Mouse (Mus musculus) forebrain, embryonic 14.5 days (tissue): ENCODE results near the gene Slc9a2. TPM values are rescaled to one million over a fixed set of nuclear protein-coding genes. Genes with fewer than 3 reads are reported as not detected.

Source experiments
- ATAC-seq: fragments of 200-750 bp; cut with Nextera tagmentation; 2 replicates; pipeline ENCODE4 v1.8.0; 2017; ENCODE audit warnings: mild to moderate bottlenecking, moderate library complexity
- DNase-seq: peaks from one replicate; pipeline ENCODE4 v3.0.0-alpha.2; 2015; ENCODE audit warnings: low spot score
- H3K27ac ChIP-seq: fragments of 300-500 bp; sonication (generic); 2 replicates; pipeline ENCODE4 v1.5.1; 2014; ENCODE audit warnings: low read depth, mild to moderate bottlenecking, control low read depth, low read length, moderate library complexity
- H3K27me3 ChIP-seq: fragments of 300-500 bp; sonication (generic); replicated peaks from 2 replicates; pipeline ENCODE4 v1.6.1; 2014; ENCODE audit warnings: low read length, control low read depth, mixed read lengths; ENCODE audit not compliant: control insufficient read depth, insufficient read depth
- H3K36me3 ChIP-seq: fragments of 300-500 bp; sonication (generic); 2 replicates; pipeline ENCODE4 v1.6.1; 2014; ENCODE audit warnings: low read length, control low read depth; ENCODE audit not compliant: control insufficient read depth, insufficient read depth
- H3K4me1 ChIP-seq: fragments of 300-500 bp; sonication (generic); 2 replicates; pipeline ENCODE4 v1.6.1; 2014; ENCODE audit warnings: antibody characterized with exemption, low read length, control low read depth; ENCODE audit not compliant: control insufficient read depth, insufficient read depth
- H3K4me2 ChIP-seq: fragments of 300-500 bp; sonication (generic); 2 replicates; pipeline ENCODE4 v1.6.1; 2014; ENCODE audit warnings: mild to moderate bottlenecking, control low read depth, low read length
- H3K4me3 ChIP-seq: fragments of 300-500 bp; sonication (generic); 2 replicates; pipeline ENCODE4 v1.5.1; 2014; ENCODE audit warnings: low read depth, low read length, control low read depth
- H3K9ac ChIP-seq: fragments of 300-500 bp; sonication (generic); 2 replicates; pipeline ENCODE4 v1.6.1; 2014; ENCODE audit warnings: mild to moderate bottlenecking, low read length, control low read depth, moderate library complexity
- H3K9me3 ChIP-seq: fragments of 300-500 bp; sonication (generic); replicated peaks from 2 replicates; pipeline ENCODE4 v1.6.1; 2016; ENCODE audit warnings: low read length, control low read depth, mixed read lengths; ENCODE audit not compliant: control insufficient read depth
- WGBS: fragments of 180-500 bp; shearing (Covaris S2); extraction: QIAGEN DNeasy Blood & Tissue Kit; methylation state at CpG from one replicate; pipeline ENCODE4 v1.1.7; 2014; 5-methylcytosine and 5-hydroxymethylcytosine counted together
- polyA plus RNA-seq: library from polyadenylated mRNA; unstranded; fragments of >200 nt; fragmentation: Nextera tagmentation; extraction: Ambion mirVana; gene quantifications from 2 replicates; pipeline ENCODE4 v1.2.1, GENCODE M21; 2014

Slc9a2 gene
- polyA plus RNA-seq, 1 experiment from 2014 or later: 0.09 TPM

DNA sequence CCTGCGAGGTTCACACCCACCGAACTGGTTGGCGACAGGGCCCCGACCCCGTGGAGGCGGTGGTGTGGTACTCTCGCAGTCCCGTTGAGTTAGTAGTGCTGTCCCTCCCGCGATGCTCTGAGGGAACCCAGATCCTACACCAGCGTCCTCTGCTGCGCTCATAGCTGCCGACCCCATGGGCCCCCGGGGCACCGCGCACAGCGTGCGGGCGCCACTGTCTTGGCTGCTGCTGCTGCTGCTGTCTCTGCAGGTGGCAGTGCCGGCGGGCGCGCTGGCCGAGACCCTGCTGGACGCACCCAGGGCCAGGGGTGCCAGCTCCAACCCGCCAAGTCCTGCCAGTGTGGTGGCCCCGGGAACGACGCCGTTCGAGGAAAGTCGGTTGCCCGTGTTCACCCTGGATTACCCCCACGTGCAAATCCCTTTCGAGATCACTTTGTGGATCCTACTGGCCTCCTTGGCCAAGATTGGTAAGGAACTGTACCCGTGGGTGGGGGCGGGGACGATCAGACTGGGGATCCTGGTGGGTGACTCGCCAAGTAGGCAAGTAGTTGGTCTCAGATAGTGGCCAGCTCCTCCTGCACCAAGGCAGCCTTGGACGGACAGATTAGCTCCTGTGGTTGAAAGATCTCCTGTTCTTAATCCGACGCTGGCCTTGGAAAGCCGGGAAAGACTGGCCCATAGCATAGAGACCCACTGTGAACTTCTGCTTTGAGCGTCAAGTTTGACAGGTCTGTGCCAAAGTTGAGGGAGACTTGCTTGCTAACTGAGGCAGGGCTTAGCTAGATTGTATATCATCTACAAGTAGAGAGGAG is 1.5 kb downstream of the Slc9a2 start:
- H3K27ac ChIP-seq: no peak overlapping the region
- H3K9me3 ChIP-seq: no peaks in the 10 kb centered on the region
- DNase-seq: peak; percentile 39
- ATAC-seq: peak; percentile 69
- H3K27me3 ChIP-seq: peaks cover 52% of the 10 kb centered on the region
- H3K36me3 ChIP-seq: no peaks in the 10 kb centered on the region
- 4% methylated on average over 42 of the region's 44 CpGs for WGBS
- H3K9ac ChIP-seq: peak overlapping the region; percentile 65
- H3K4me2 ChIP-seq: peak overlapping the region; percentile 100
- peak overlapping the region; percentile 58 for H3K4me3 ChIP-seq
- peaks cover 4% of the 10 kb centered on the region; the same call in 1 of the 2 replicates for H3K4me1 ChIP-seq

- H3K27ac ChIP-seq: no peak overlapping the region
- no peak overlapping the region for H3K4me2 ChIP-seq
- WGBS: 83% methylated on average over 13 of the region's 13 CpGs
- DNase-seq (no peak), ATAC-seq (no peak)
- no peaks in the 10 kb centered on the region for H3K36me3 ChIP-seq
- H3K4me1 ChIP-seq: no peaks in the 10 kb centered on the region
- no peaks in the 10 kb centered on the region for H3K27me3 ChIP-seq
- no peak overlapping the region for H3K9ac ChIP-seq
- no peak overlapping the region for H3K4me3 ChIP-seq
- no peaks in the 10 kb centered on the region for H3K9me3 ChIP-seq
Observed at GRCm38 (mm10) chr1:40694296-40694695, 13.9 kb downstream of the Slc9a2 start.

DNA sequence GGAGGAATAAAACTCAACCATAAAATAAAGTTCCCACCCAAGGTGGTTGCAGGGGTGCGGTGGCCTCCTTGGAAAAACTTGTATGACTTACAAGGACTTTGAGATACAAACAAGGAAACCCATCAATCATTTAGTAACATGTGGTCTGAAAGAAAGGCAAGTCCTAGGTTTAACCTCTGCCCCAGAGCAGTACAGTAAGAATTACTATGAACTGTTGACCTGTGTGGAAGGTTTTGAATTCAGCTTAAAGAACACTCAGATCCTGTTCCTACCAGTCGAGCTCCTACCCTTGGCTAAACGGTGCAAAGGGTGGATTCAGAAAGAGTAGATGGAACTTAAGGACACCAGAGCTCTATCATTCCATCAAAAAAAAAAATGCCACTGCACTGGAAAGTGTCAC is 16.1 kb downstream of the Slc9a2 start:
- Histone ChIP-seq H3K27me3 (no peaks in the 10 kb centered on the region), H3K4me1 (no peaks in the 10 kb centered on the region), H3K36me3 (no peaks in the 10 kb centered on the region), H3K4me3 (no peak overlapping the region), H3K4me2 (no peak overlapping the region), H3K9me3 (no peaks in the 10 kb centered on the region), H3K9ac (no peak overlapping the region), H3K27ac (no peak overlapping the region)
- no peak for ATAC-seq
- WGBS: 92% methylated on average over 3 of the region's 3 CpGs
- DNase-seq: no peak

DNA sequence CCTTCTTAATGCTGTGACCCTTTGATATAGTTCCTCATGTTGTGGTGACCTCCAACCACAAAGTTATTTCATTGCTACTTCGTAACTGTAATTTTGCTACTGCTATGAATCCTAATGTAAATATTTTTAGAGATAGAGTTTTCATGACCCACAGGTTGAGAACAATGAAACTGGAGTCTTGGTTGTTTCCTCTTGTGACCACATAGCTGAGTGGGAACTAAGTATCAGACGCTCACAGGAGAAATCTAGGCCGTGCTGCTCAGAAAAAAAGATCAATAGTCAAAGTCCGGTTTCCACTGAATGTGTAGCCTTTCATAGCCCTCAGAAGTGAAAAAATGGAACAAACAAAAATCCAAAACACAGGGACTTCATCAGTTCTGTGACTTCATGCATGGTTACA is 24.7 kb downstream of the Slc9a2 start:
- no peak for ATAC-seq
- WGBS: 93% methylated on average over 4 of the region's 4 CpGs
- no peak overlapping the region for H3K27ac ChIP-seq

DNA sequence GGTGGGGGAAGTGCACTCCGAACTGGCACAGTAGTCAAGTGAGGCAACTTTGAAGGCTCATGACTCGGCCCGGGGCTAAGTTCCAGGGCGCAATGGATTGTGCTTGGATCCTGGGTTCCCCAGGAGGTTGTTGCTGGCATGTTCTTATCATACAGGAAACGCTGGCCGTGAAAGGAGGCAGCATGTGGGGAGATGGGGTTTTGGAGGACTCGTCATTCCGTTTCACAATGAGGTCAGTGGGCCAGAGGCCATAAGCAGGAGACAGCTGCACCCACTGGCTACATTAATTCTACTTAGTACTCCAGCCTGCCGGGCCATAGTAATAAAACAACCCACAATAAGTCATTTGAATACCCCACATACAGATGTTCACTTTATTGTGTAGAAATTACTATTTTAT is 34.6 kb downstream of the Slc9a2 start:
- Histone ChIP-seq H3K9me3 (no peaks in the 10 kb centered on the region), H3K4me2 (no peak overlapping the region), H3K36me3 (no peaks in the 10 kb centered on the region), H3K4me3 (no peak overlapping the region), H3K9ac (no peak overlapping the region), H3K4me1 (no peaks in the 10 kb centered on the region), H3K27me3 (no peaks in the 10 kb centered on the region), H3K27ac (no peak overlapping the region)
- WGBS: 88% methylated on average over 9 of the region's 9 CpGs
- DNase-seq: no peak
- ATAC-seq: no peak

More for the DNA sequence above, 24.7 kb downstream of the Slc9a2 start:
- Histone ChIP-seq H3K9me3 (no peaks in the 10 kb centered on the region), H3K4me1 (no peaks in the 10 kb centered on the region), H3K36me3 (no peaks in the 10 kb centered on the region), H3K27me3 (no peaks in the 10 kb centered on the region), H3K4me2 (no peak overlapping the region), H3K9ac (no peak overlapping the region), H3K4me3 (no peak overlapping the region)
- no peak for DNase-seq

DNA sequence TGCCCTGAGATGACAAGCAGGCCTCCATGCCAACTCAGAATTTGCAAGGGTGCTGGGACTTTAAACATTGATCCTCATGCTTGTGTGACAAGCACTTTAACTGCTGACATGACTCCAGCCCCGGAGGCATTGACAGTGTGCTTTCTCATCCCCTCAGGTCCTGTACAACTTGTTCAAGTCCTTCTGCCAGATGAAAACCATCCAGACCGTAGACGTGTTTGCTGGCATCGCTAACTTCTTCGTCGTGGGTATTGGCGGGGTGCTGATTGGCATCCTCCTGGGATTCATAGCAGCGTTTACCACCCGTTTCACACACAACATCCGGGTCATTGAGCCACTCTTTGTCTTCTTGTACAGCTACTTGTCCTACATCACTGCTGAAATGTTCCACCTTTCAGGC is 45.7 kb downstream of the Slc9a2 start:
- H3K4me2 ChIP-seq: no peak overlapping the region
- H3K4me3 ChIP-seq: no peak overlapping the region
- no peak overlapping the region for H3K9ac ChIP-seq
- ATAC-seq (no peak), DNase-seq (no peak)
- no peaks in the 10 kb centered on the region for H3K9me3 ChIP-seq
- WGBS: 84% methylated on average over 10 of the region's 10 CpGs
- no peak overlapping the region for H3K27ac ChIP-seq
- no peaks in the 10 kb centered on the region for H3K36me3 ChIP-seq
- H3K27me3 ChIP-seq: no peaks in the 10 kb centered on the region
- no peaks in the 10 kb centered on the region for H3K4me1 ChIP-seq

GRCm38 (mm10) chr1:40727404-40727803 is 47.0 kb downstream of the Slc9a2 start:
- H3K4me2 ChIP-seq: no peak overlapping the region
- ATAC-seq: no peak
- WGBS: 89% methylated on average over 7 of the region's 7 CpGs
- no peaks in the 10 kb centered on the region for H3K4me1 ChIP-seq
- H3K27ac ChIP-seq: no peak overlapping the region
- no peak overlapping the region for H3K4me3 ChIP-seq
- no peaks in the 10 kb centered on the region for H3K27me3 ChIP-seq
- H3K36me3 ChIP-seq: no peaks in the 10 kb centered on the region
- H3K9ac ChIP-seq: no peak overlapping the region
- H3K9me3 ChIP-seq: no peaks in the 10 kb centered on the region
- no peak for DNase-seq

DNA sequence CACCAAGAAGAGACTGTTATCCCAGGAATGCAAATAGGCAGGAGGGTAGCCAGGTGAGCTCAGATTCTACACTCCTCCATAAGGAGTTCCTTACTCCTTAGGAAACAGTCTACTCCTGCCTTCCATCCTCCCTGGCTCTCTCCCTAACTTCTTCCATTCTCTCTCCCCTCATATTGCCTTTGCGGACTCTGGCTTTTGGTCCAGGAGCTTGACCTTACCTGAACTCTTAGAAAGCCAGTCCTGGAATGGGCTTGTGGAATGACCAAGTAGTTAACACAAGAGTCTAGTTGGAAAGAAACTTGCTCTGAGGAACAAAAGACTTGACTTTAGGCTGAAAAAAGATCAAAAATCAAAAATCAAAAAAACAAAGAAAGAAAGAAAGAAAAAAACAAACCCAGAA is 48.3 kb downstream of the Slc9a2 start:
- H3K4me1 ChIP-seq: no peaks in the 10 kb centered on the region
- H3K9ac ChIP-seq: no peak overlapping the region
- no peaks in the 10 kb centered on the region for H3K27me3 ChIP-seq
- no peak overlapping the region for H3K4me2 ChIP-seq
- no peaks in the 10 kb centered on the region for H3K9me3 ChIP-seq
- DNase-seq (no peak), ATAC-seq (no peak)
- WGBS: 97% methylated on average over 1 of the region's 1 CpGs
- H3K4me3 ChIP-seq: no peak overlapping the region
- H3K27ac ChIP-seq: no peak overlapping the region
- H3K36me3 ChIP-seq: no peaks in the 10 kb centered on the region

- Histone ChIP-seq H3K4me1 (no peaks in the 10 kb centered on the region), H3K9ac (no peak overlapping the region), H3K4me2 (no peak overlapping the region), H3K36me3 (no peaks in the 10 kb centered on the region), H3K27ac (no peak overlapping the region), H3K4me3 (no peak overlapping the region), H3K27me3 (no peaks in the 10 kb centered on the region), H3K9me3 (no peaks in the 10 kb centered on the region)
- ATAC-seq (no peak), DNase-seq (no peak)
- 89% methylated on average over 8 of the region's 8 CpGs for WGBS
Observed at GRCm38 (mm10) chr1:40737671-40738070, 57.3 kb downstream of the Slc9a2 start.
